Mouse (Mus musculus) stomach, embryonic 15.5 days (tissue): ENCODE results near the gene Bahcc1. TPM values are rescaled to one million over a fixed set of nuclear protein-coding genes. Genes with fewer than 3 reads are reported as not detected.
A peak's percentile ranks its signal among the peaks of the same experiment; 100 is the strongest.

ENCODE experiments used
- ATAC-seq: fragments of 200-750 bp; cut with Nextera tagmentation; 2 replicates; pipeline ENCODE4 v1.8.0; 2017; ENCODE audit warnings: low read depth, moderate number of reproducible peaks, moderate TSS enrichment; ENCODE audit not compliant: insufficient read depth, low FRiP score
- H3K27ac ChIP-seq: fragments of 300-500 bp; sonication (generic); 2 replicates; pipeline ENCODE4 v1.5.1; 2015; ENCODE audit warnings: mild to moderate bottlenecking, inconsistent platforms
- H3K27me3 ChIP-seq: fragments of 300-500 bp; sonication (generic); replicated peaks from 2 replicates; pipeline ENCODE4 v1.6.1; 2015; ENCODE audit warnings: inconsistent platforms
- H3K36me3 ChIP-seq: fragments of 300-500 bp; sonication (generic); 2 replicates; pipeline ENCODE4 v1.6.1; 2015; ENCODE audit warnings: inconsistent platforms
- H3K4me1 ChIP-seq: fragments of 300-500 bp; sonication (generic); 2 replicates; pipeline ENCODE4 v1.6.1; 2015; ENCODE audit warnings: inconsistent platforms
- H3K4me2 ChIP-seq: fragments of 300-500 bp; sonication (generic); 2 replicates; pipeline ENCODE4 v1.6.1; 2015; ENCODE audit warnings: mild to moderate bottlenecking, inconsistent platforms
- H3K4me3 ChIP-seq: fragments of 300-500 bp; sonication (generic); replicated peaks from 2 replicates; pipeline ENCODE4 v1.5.1; 2015; ENCODE audit warnings: inconsistent platforms
- H3K9ac ChIP-seq: fragments of 300-500 bp; sonication (generic); 2 replicates; pipeline ENCODE4 v1.6.1; 2015; ENCODE audit warnings: inconsistent platforms
- H3K9me3 ChIP-seq: fragments of 300-500 bp; sonication (generic); 2 replicates; pipeline ENCODE4 v1.6.1; 2016; ENCODE audit warnings: inconsistent platforms
- WGBS: fragments of 180-500 bp; shearing (Covaris S2); methylation state at CpG from one replicate; pipeline ENCODE4 v1.1.7; 2015; 5-methylcytosine and 5-hydroxymethylcytosine counted together
- polyA plus RNA-seq: library from polyadenylated mRNA; unstranded; fragments of >200 nt; fragmentation: Nextera tagmentation; extraction: Ambion mirVana; gene quantifications from 2 replicates; pipeline ENCODE4 v1.2.1, GENCODE M21; 2015

Bahcc1 gene
- polyA plus RNA-seq, 1 experiment from 2014 or later = 7.2 TPM

DNA sequence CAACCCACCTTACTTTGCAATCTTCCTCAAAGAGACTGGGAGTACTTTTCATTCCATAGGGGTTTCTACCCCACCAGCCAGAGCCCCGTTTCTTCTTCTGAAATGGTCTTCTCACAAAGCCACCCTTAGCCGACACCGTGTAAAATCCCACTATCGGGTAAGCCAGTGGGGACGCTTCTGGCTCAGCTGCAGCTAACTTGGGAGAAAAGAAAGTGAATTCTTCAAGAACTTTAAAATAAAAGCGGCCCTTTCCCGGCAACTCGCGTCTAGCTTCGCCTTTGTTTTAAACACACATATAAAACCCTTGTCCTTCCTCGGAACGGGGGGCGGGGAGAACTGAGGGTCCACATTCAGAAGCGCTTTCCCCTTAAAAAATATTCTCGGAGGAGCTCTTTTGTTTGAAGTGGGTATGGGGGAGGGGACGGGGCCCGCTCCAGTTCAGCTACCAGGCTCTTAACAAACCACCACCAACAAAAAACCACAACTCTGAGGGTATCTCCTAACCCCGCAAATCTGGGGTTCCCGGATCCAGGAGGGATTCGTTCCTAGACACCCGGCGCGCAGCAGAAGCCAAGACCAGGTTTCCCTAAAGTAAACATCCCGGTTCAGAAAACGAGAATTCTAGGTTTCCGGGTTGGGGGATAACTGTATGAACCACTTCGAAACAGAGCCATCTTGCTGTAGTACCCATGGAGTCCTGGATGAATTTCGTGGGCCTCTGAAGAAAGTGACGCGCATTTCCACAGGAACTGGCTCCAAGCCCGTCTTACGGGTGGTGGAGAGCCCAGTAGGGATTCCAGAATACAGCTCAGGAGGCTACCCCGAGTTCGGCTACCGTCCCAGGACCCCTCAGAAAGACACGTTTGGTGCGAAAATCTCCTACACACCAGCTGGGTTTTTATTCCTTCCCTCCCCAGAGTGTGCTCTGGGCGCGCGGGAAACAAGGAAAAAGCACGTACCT, 44.0 kb upstream of the Bahcc1 start:
- peaks cover 41% of the 10 kb centered on the region for H3K4me1 ChIP-seq
- H3K27ac ChIP-seq = peak overlapping the region; percentile 98
- H3K4me3 ChIP-seq = peak overlapping the region; percentile 82
- H3K9ac ChIP-seq = peak overlapping the region; percentile 94
- no peak for ATAC-seq
- no peaks in the 10 kb centered on the region for H3K27me3 ChIP-seq
- H3K9me3 ChIP-seq = no peaks in the 10 kb centered on the region
- H3K36me3 ChIP-seq = no peaks in the 10 kb centered on the region
- peak overlapping the region; percentile 91 for H3K4me2 ChIP-seq
- under 1% methylated on average over 41 of the region's 41 CpGs for WGBS

DNA sequence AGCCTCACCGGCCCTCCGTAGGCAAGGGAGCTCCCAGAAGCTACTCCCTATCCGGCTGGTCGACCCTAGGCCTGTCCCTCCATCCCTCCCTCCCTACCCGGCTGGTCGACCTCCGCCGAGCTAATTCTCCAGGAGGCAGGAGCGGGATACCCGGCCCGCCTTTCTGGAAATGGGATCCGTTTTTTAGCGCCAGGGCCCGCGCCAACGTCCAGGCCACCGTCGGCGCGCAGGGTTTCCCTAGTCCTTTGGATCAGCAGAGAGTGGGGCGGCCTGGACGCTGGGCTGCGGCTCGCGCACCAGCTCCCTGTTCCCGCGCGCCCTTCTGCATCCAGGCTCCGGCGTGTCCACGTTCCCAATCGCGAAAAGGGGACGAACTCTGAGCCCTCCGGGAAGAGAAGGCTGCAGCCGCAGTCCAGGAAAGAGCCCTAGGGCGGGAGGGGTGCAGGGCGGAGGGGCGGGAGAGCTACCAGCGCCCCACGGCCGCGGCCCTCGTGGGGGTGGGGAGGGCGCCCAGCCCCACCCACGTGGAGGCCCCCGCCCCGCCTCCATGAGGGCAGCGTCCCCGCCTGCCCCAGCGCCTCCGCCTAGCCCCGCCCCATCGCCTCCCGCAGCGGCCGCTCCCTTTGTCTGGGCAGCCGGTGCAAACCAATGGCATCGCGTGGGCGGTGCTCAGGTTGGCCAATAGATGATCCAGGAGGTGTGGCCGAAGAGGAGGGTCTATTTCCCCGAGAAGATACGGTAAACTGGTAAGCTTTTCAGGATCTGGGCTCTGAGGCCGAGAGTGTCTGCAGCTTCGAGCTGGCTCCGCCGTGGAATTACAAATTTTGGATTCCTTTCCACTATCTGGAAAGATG, 43.1 kb upstream of the Bahcc1 start:
- Histone ChIP-seq H3K4me2 (peak overlapping the region; percentile 91), H3K4me1 (peaks cover 33% of the 10 kb centered on the region), H3K27ac (peak overlapping the region; percentile 98), H3K4me3 (peak overlapping the region; percentile 82), H3K9me3 (no peaks in the 10 kb centered on the region), H3K9ac (peak overlapping the region; percentile 94), H3K27me3 (no peaks in the 10 kb centered on the region), H3K36me3 (no peaks in the 10 kb centered on the region)
- peak; percentile 94 for ATAC-seq
- WGBS = under 1% methylated on average over 66 of the region's 68 CpGs

DNA sequence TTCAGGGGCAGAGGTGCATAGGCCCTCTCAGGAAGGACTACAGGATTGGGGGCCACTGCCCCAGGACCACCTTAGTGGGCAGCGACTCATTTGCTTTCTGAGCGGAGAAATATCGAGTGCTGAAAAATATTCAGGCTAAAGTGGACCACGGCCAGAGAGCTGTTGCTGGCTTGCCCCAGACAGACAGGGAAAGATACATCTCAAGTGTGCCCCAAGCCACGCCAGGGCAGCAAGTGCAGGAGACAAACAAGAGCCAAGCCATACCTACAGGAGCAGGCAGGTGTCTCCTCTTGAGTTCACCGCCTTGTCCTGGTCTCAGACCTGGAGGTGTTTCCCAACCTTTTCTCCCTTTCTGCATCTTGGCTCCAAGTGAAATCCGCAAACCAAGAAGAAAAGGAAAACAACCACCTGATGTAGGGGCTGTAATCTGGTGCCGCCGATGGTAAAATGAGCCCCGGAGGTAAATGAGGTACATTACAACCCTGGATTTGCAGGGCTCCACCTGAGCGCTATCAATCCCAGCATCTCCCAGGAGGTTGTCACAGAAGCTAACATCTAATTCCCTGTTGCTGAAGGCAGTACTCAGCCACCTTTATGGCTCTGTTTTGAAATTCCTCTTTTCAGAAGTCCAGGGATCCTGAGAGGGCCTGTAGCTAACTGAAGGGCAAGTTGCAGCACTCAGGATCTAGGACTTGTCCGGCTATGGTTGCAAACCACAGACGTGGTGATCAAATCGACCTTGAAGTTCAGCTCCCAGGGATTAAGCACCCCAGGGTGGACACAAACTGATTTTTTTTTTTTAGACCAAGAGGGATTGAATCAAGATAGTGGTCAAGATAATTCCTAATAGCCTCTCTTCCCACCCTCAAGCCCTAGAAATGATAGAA, 42.0 kb upstream of the Bahcc1 start:
- Histone ChIP-seq H3K36me3 (no peaks in the 10 kb centered on the region), H3K27me3 (no peaks in the 10 kb centered on the region), H3K9me3 (no peaks in the 10 kb centered on the region), H3K4me2 (peak overlapping the region; percentile 91), H3K9ac (0 out of 2 replicates have a peak overlapping the region, but pooled peaks have one; percentile 19), H3K4me1 (peaks cover 22% of the 10 kb centered on the region), H3K4me3 (peak overlapping the region; percentile 82), H3K27ac (peak overlapping the region; percentile 87)
- WGBS = 39% methylated on average over 14 of the region's 14 CpGs
- ATAC-seq = no peak

DNA sequence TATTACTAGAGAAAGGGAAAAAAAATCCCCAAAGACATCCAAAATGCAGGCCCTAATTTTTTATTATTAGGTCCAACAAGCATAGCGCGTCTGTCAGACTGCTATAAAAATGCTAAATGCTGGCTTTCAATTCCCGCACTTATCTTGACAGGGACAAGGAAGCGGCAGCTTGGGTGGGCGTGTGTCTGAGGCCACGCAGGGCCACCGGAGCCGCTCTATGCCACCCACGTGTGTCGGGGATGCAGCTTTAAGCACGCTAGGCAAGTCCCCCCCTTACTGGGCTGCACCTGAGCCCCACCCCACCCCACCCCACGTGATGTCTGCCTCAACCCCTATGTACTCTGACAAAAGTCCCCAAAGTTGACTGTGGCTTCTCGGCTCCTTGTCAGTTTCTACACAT, 33.9 kb upstream of the Bahcc1 start:
- no peak for ATAC-seq
- H3K27ac ChIP-seq = no peak overlapping the region
- no peaks in the 10 kb centered on the region; the same call in 1 of the 2 replicates for H3K4me1 ChIP-seq
- H3K36me3 ChIP-seq = no peaks in the 10 kb centered on the region
- H3K9me3 ChIP-seq = no peaks in the 10 kb centered on the region
- 28% methylated on average over 13 of the region's 13 CpGs for WGBS
- H3K4me2 ChIP-seq = no peak overlapping the region
- H3K4me3 ChIP-seq = no peak overlapping the region
- no peak overlapping the region for H3K9ac ChIP-seq
- H3K27me3 ChIP-seq = no peaks in the 10 kb centered on the region

DNA sequence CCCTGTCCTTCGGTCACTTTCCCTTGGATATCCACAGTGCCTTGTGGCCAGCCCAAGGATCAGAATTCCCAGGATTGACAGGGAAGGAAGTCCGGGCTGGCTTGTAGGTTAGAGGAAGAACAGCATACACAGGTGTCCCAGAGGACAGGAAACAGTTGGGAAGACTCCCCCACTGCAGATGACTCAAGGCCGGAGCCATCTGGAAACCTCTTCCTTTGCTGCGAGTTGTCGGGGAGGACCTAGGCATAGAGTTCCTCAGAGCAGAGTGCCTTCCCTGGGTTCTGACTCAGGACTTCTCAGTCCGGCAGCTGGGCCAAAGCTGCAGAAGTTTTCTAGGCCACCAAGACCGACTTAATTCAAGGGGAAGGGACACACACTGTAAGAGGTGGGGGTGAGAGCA, 33.0 kb upstream of the Bahcc1 start:
- Histone ChIP-seq H3K27me3 (no peaks in the 10 kb centered on the region), H3K36me3 (no peaks in the 10 kb centered on the region), H3K4me3 (no peak overlapping the region), H3K27ac (peak overlapping the region; percentile 19; the same call in 1 of the 2 replicates), H3K4me1 (no peaks in the 10 kb centered on the region; the same call in 1 of the 2 replicates), H3K4me2 (no peak overlapping the region), H3K9ac (no peak overlapping the region), H3K9me3 (no peaks in the 10 kb centered on the region)
- WGBS = 47% methylated on average over 7 of the region's 7 CpGs
- peak; percentile 27; the same call in 1 of the 2 replicates for ATAC-seq

DNA sequence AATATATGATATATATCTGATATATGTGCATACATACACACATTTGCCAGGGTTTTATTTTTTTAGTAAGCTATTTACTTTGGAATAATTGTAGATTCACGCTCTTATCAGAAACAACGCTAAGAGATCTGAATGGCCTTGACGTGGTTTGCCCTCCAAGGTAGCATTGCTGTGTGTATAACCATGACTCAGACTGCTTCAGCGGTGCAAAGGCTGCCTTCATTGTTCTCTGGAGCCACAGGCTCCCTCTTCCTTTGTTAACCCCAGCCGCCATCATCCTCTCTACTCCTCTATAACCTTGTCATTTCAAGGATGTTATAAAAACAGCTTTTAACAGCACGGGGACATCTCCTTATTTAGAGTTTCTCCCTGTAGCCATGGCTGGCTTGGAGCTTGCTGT, 32.1 kb upstream of the Bahcc1 start:
- H3K36me3 ChIP-seq = no peaks in the 10 kb centered on the region
- peak; percentile 50; the same call in 1 of the 2 replicates for ATAC-seq
- no peak overlapping the region for H3K4me2 ChIP-seq
- H3K4me3 ChIP-seq = no peak overlapping the region
- H3K27me3 ChIP-seq = no peaks in the 10 kb centered on the region
- WGBS = 60% methylated on average over 6 of the region's 6 CpGs
- no peaks in the 10 kb centered on the region for H3K9me3 ChIP-seq
- H3K4me1 ChIP-seq = peaks cover 2% of the 10 kb centered on the region; the same call in 1 of the 2 replicates
- no peak overlapping the region for H3K27ac ChIP-seq
- no peak overlapping the region for H3K9ac ChIP-seq

DNA sequence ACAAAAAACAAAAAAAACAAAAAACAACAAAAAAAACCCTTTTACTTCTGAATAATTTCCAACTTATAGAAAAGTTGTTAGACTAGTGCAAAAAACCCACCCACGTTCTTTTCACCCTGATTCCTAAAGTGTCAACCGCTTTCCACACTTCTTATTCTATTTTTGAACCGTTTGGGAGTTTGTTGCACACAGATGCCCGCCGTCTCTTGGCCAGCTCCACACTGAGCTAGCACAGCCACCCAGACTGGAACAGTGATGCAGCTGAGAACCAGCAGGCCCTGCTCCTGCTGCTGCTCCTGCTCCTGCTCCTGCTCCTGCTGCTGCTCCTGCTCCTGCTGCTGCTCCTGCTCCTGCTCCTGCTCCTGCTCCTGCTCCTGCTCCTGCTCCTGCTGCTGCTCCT, 28.5 kb upstream of the Bahcc1 start:
- Histone ChIP-seq H3K27ac (no peak overlapping the region), H3K27me3 (no peaks in the 10 kb centered on the region), H3K9me3 (no peaks in the 10 kb centered on the region), H3K9ac (no peak overlapping the region), H3K36me3 (no peaks in the 10 kb centered on the region), H3K4me1 (peaks cover 26% of the 10 kb centered on the region), H3K4me3 (no peak overlapping the region), H3K4me2 (no peak overlapping the region)
- ATAC-seq = no peak
- 90% methylated on average over 5 of the region's 5 CpGs for WGBS

DNA sequence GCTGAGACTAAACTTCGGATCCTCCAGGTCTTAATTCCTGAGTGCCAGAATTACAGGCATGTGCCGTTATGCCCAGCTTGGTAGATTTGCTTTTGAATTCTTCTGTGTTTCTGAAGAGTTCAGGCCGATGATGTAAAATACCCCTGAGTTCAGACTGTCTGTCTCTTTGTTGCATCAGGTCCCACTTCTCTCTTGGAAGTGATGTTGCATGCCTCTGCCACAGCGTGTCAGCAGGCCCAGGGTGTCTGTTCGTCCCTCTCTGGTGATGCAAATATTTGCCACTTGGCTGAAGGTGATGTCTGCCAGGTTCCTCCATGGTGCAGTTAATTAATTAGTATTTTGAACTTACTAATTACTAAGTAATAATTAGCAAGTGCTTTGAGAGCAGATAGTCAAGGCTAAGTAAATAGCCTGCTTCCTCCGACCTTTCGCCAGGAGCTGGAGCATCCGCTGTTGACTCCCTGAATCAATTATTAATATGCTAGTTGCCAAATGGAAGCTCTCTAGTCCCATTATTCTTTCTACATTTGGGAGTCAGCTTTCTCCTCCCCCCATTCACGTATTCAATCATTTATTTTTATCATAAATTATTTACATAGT, 26.6 kb upstream of the Bahcc1 start:
- H3K4me2 ChIP-seq = no peak overlapping the region
- no peak for ATAC-seq

DNA sequence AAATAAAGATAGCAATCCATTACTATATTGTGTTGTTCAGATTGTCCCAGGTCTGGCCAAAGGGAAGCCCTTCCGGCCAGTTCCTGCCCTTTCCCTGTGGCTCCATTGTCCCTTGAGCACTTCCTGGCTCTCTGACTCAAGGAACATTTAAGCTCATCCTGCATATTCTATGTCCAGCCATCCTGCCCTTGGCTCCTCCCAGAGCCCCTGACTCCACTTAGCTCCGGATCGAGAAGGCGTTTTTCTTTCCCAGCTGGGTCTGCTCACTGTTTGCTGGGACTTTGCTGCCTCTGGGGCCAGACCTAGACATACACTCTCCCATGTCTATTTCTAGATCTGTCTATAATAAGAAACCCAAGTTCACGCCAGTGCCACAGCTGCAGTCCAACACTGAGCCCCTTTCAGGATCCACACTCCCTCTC, 26.1 kb upstream of the Bahcc1 start:
- H3K9ac ChIP-seq = no peak overlapping the region

More for the DNA sequence above, 26.6 kb upstream of the Bahcc1 start:
- WGBS = 57% methylated on average over 9 of the region's 9 CpGs
- peak overlapping the region; percentile 82 for H3K27ac ChIP-seq
- H3K27me3 ChIP-seq = no peaks in the 10 kb centered on the region
- H3K4me1 ChIP-seq = peaks cover 26% of the 10 kb centered on the region
- H3K9me3 ChIP-seq = no peaks in the 10 kb centered on the region
- no peak overlapping the region for H3K9ac ChIP-seq
- no peak overlapping the region for H3K4me3 ChIP-seq
- no peaks in the 10 kb centered on the region for H3K36me3 ChIP-seq

DNA sequence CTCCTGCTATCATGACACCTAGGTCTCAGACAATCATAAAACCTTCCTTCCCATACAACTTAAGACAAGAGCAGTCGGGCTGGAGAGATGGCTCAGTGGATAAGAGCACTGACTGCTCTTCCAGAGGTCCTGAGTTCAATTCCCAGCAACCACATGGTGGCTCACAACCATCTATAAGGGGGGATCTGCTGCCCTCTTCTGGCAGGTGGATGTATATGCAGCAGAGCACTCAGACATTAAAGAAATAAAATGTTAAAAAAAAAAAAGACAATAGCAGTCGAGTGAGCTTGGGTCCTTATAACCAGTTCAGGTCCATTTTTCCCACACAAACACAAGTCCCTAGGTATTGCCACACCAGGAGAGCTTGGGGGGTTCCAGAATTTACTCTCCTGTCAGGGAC, 23.9 kb upstream of the Bahcc1 start:
- H3K36me3 ChIP-seq = no peaks in the 10 kb centered on the region
- peak overlapping the region; percentile 21; the same call in 1 of the 2 replicates for H3K27ac ChIP-seq
- no peak overlapping the region for H3K4me2 ChIP-seq
- no peaks in the 10 kb centered on the region for H3K27me3 ChIP-seq
- peaks cover 26% of the 10 kb centered on the region for H3K4me1 ChIP-seq
- H3K9ac ChIP-seq = no peak overlapping the region
- no peak for ATAC-seq
- 69% methylated on average over 2 of the region's 2 CpGs for WGBS
- H3K4me3 ChIP-seq = no peak overlapping the region
- H3K9me3 ChIP-seq = 0 out of 2 replicates have a peak, but pooled peaks cover 5% of the 10 kb centered on the region

More for the DNA sequence above, 26.1 kb upstream of the Bahcc1 start:
- Histone ChIP-seq H3K27me3 (no peaks in the 10 kb centered on the region), H3K4me1 (peaks cover 26% of the 10 kb centered on the region), H3K27ac (peak overlapping the region; percentile 82), H3K36me3 (no peaks in the 10 kb centered on the region), H3K4me3 (no peak overlapping the region), H3K9me3 (no peaks in the 10 kb centered on the region), H3K4me2 (peak overlapping the region; percentile 17)
- peak; percentile 74 for ATAC-seq
- WGBS = 23% methylated on average over 5 of the region's 5 CpGs
